In the genomic region with DNA sequence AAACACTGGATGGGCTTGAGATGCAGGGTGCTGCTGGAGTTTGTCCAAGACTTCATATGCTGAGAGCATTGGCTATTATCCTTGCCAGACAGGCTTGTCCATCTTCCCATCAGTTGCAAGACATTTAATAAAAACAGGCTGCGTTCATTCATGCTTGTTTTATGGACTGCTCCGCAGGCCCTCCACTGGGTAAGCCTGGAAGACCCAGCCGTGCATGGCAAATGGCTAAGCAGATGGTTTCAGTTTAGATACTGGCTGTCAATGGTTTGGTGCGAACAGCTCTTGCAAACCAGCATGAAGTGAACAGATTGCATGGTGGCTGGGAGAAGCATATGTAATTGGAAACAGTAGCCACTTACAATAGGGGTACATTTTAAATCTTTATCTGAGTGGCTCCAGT, we compare ENCODE assay signal across 10 mouse cellular contexts.
DNase-seq lines count a peak whose midpoint lies in the region; ATAC-seq and TF ChIP-seq lines count a peak whose summit lies in the region.
"Had no signal": no experiment of that assay in that cellular context is flagged by ENCODE, and none has a peak within 500 bp of the region (broad histone marks: within the 10 kb centered on the region; RNA-seq: fewer than 3 reads in every experiment).

No protein-coding gene starts in this region.

- no peaks in the 10 kb centered on the region for H3K27me3 ChIP-seq in hindbrain, embryonic 10.5 days (ENCODE audit: insufficient read depth, poor library complexity, severe bottlenecking)
- no peaks in the 10 kb centered on the region for H3K27me3 ChIP-seq in limb, embryonic 14.5 days (ENCODE audit: control insufficient read depth, insufficient read depth, low read length)
- no peaks in the 10 kb centered on the region for H3K27me3 ChIP-seq in heart, embryonic 12.5 days (replicated peaks)
- H3K27me3 ChIP-seq: liver, embryonic 15.5 days; stomach, embryonic 15.5 days had no signal

- intact Hi-C loops in gastrocnemius, adult 2 months (cut with DNase I): no loop called here

- no peak for TF ChIP-seq CTCF in gastrocnemius, adult 2 months (IDR thresholded peaks at IDR 0.05)

- peak; percentile 53; the same call in 1 of the 2 replicates for ATAC-seq in limb, embryonic 14.5 days (ENCODE audit: low FRiP score, low read depth)
- ATAC-seq in heart, embryonic 12.5 days (ENCODE audit: insufficient number of reproducible peaks, low FRiP score): no peak

- H3K4me3 ChIP-seq in hindbrain, embryonic 10.5 days: no peak overlapping the region
- no peak overlapping the region for H3K4me3 ChIP-seq in limb, embryonic 14.5 days (replicated peaks; ENCODE audit: low read length)
- H3K4me3 ChIP-seq in gastrocnemius, adult 2 months: no peak overlapping the region
- H3K4me3 ChIP-seq in heart, embryonic 12.5 days: no peak overlapping the region
- H3K4me3 ChIP-seq: liver, embryonic 15.5 days; stomach, embryonic 15.5 days had no signal

- DNase-seq in NIH3T3 (ENCODE audit: low read depth): peak; percentile 66
- peak; percentile 69 for DNase-seq in embryo, embryonic 10 days (ENCODE audit: low spot score)
- DNase-seq in hindbrain, embryonic 10.5 days (ENCODE audit: low spot score): peak; percentile 43
- DNase-seq in limb, embryonic 14.5 days (ENCODE audit: low spot score): peak; percentile 34
- DNase-seq in T-cell, adult 2 months (ENCODE audit: low spot score): no peak
- no peak for DNase-seq in kidney, postnatal 36 days
- no peak for DNase-seq in gastrocnemius, adult 2 months

- 46% methylated on average over 4 of the region's 4 CpGs for WGBS in hindbrain, embryonic 10.5 days
- WGBS in limb, embryonic 14.5 days: 21% methylated on average over 4 of the region's 4 CpGs
- WGBS in heart, embryonic 12.5 days: 59% methylated on average over 4 of the region's 4 CpGs

- TF ChIP-seq POLR2A in limb, embryonic 14.5 days (IDR thresholded peaks at IDR 0.05; ENCODE audit: borderline replicate concordance, extremely low read depth, insufficient read depth, insufficient read length): no peak

- H3K9me3 ChIP-seq in hindbrain, embryonic 10.5 days: no peaks in the 10 kb centered on the region
- H3K9me3 ChIP-seq in limb, embryonic 14.5 days (ENCODE audit: control insufficient read depth, low read length): no peaks in the 10 kb centered on the region
- H3K9me3 ChIP-seq in heart, embryonic 12.5 days (replicated peaks): no peaks in the 10 kb centered on the region
- H3K9me3 ChIP-seq: liver, embryonic 15.5 days; stomach, embryonic 15.5 days had no signal

- 0 out of 2 replicates have a peak overlapping the region, but pooled peaks have one; percentile 16 for H3K27ac ChIP-seq in hindbrain, embryonic 10.5 days
- H3K27ac ChIP-seq in limb, embryonic 14.5 days (replicated peaks; ENCODE audit: low read depth, low read length): no peak overlapping the region
- H3K27ac ChIP-seq in gastrocnemius, adult 2 months: no peak overlapping the region
- H3K27ac ChIP-seq in heart, embryonic 12.5 days (ENCODE audit: poor library complexity, severe bottlenecking): no peak overlapping the region
- H3K27ac ChIP-seq: liver, embryonic 15.5 days; stomach, embryonic 15.5 days had no signal

- H3K9ac ChIP-seq in limb, embryonic 14.5 days (ENCODE audit: low read depth, low read length, severe bottlenecking): no peak overlapping the region
- no peak overlapping the region for H3K9ac ChIP-seq in heart, embryonic 12.5 days
- H3K9ac ChIP-seq: liver, embryonic 15.5 days; stomach, embryonic 15.5 days had no signal

- no peak overlapping the region for H3K4me2 ChIP-seq in limb, embryonic 14.5 days (replicated peaks; ENCODE audit: low read depth, low read length, severe bottlenecking)
- H3K4me2 ChIP-seq in heart, embryonic 12.5 days: no peak overlapping the region
- H3K4me2 ChIP-seq: liver, embryonic 15.5 days; stomach, embryonic 15.5 days had no signal

- no peaks in the 10 kb centered on the region for H3K36me3 ChIP-seq in hindbrain, embryonic 10.5 days
- H3K36me3 ChIP-seq in limb, embryonic 14.5 days (ENCODE audit: control insufficient read depth, insufficient read depth, low read length): no peaks in the 10 kb centered on the region
- no peaks in the 10 kb centered on the region for H3K36me3 ChIP-seq in heart, embryonic 12.5 days
- H3K36me3 ChIP-seq: liver, embryonic 15.5 days; stomach, embryonic 15.5 days had no signal

- peaks cover 18% of the 10 kb centered on the region for H3K4me1 ChIP-seq in hindbrain, embryonic 10.5 days (replicated peaks)
- no peaks in the 10 kb centered on the region for H3K4me1 ChIP-seq in limb, embryonic 14.5 days (ENCODE audit: control insufficient read depth, insufficient read depth, low read length)
- peaks cover 10% of the 10 kb centered on the region; the same call in 1 of the 2 replicates for H3K4me1 ChIP-seq in heart, embryonic 12.5 days (replicated peaks)
- H3K4me1 ChIP-seq: liver, embryonic 15.5 days; stomach, embryonic 15.5 days had no signal

Comparison
In these comparisons a context has a peak if more than half of its experiments do, and no peak if none do; other contexts are left out.
1. DNase-seq: peak in NIH3T3 (single experiment), embryo, embryonic 10 days (single experiment), hindbrain, embryonic 10.5 days (single experiment) and limb, embryonic 14.5 days (single experiment); none in T-cell, adult 2 months (single experiment), kidney, postnatal 36 days (0 of 2) and gastrocnemius, adult 2 months (single experiment).